Mouse (Mus musculus): ENCODE measurements at regions not wholly inside any gene's neighbourhood (a gene's known extent, or its start where the extent isn't known, plus 50 kb on each side); places are given as distances from the start of the nearest gene placed in this dataset.

DNA sequence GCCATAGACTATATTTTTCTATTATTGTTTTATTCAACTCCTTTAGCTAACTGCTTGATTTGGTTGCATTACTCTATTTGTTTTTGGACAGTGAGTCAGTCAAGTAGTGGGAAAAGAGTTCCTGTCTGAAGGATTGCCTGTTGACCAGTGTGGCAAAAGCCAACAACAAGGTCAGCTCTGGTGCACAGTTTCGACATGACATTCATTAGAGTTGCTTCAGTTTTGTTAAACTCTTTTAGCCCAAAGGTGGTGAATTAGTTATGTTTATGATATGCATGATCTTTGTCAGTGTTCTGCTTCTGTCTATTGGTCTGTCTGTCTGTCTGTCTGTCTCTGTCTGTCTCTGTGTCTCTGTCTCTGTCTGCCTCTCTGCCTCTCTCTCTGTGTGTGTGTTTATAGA is 79.1 kb upstream of the Gnai1 start:
- H3K36me3 ChIP-seq (ENCODE audit: insufficient read depth, low read length) = no peaks in the 10 kb centered on the region
- no peaks in the 10 kb centered on the region for H3K9me3 ChIP-seq (ENCODE audit: low read length)
- no peaks in the 10 kb centered on the region for H3K27me3 ChIP-seq (ENCODE audit: insufficient read depth, low read length)
- H3K4me1 ChIP-seq (replicated peaks; ENCODE audit: low read depth, low read length) = no peaks in the 10 kb centered on the region
- no peak overlapping the region for H3K4me3 ChIP-seq (replicated peaks; ENCODE audit: low read length)
- no peak for TF ChIP-seq CTCF (conservative IDR thresholded peaks at IDR 0.05; ENCODE audit: low read length)
- TF ChIP-seq NANOG (IDR thresholded peaks at IDR 0.05; ENCODE audit: borderline replicate concordance, low read length) = no peak
- TF ChIP-seq POU5F1 (IDR thresholded peaks at IDR 0.05; ENCODE audit: borderline replicate concordance, low read length) = no peak

DNA sequence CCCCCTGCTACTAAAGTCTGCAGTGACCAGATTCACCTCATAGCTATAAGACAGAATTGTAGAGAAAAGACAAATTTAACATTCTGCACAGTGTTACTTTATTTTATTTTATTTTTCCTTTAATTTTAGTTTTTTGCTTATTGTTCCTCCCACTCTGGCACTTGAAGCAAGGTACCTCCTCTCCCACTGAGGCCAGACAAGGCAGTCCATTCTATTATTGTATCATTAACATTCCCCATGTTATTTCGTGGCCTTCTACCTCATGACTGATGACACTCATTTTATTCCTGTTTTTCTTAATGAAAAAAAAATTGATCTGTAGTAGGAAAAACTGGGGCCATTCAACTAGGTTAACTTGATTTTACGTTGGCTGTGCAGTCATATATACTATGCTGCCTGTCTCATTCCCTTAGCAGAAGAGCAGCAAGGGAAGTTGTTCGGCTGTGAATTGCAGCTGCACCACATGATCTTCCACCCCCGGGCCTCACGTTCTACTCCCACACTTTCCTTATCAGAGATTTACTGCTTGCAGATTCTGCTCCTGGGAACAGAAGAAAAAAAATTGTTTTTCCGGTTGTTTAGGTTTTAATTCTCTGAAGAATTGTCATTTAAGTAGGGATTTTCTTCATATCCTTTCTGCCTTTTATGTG is 76.1 kb upstream of the Gnai1 start:
- Histone ChIP-seq H3K9me3 (ENCODE audit: low read length) (no peaks in the 10 kb centered on the region), H3K36me3 (ENCODE audit: insufficient read depth, low read length) (no peaks in the 10 kb centered on the region), H3K4me1 (replicated peaks; ENCODE audit: low read depth, low read length) (no peaks in the 10 kb centered on the region), H3K4me3 (replicated peaks; ENCODE audit: low read length) (no peak overlapping the region), H3K27me3 (ENCODE audit: insufficient read depth, low read length) (no peaks in the 10 kb centered on the region)
- TF ChIP-seq CTCF (conservative IDR thresholded peaks at IDR 0.05; ENCODE audit: low read length) (no peak), NANOG (IDR thresholded peaks at IDR 0.05; ENCODE audit: borderline replicate concordance, low read length) (no peak)

DNA sequence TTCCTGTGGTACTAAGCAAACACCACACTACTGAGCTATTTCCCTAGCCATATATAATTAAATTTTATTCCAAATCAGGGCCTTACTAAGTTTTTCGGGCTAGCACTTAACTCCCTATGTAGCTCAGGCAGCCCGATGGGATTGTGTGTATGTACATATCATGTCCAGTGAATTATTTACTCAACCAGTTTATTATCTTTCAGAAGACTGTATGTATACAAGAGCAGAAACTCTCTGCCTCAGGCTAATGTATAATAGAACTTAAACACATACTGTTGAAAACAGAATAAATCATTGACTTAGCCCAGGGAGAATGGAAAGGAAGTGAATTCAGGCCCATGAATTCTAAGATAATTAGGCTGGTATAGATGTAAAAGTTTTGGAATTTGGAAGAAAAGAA is 74.1 kb upstream of the Gnai1 start:
- no peaks in the 10 kb centered on the region for H3K27me3 ChIP-seq (ENCODE audit: insufficient read depth, low read length)
- no peak overlapping the region for H3K4me3 ChIP-seq (replicated peaks; ENCODE audit: low read length)
- no peaks in the 10 kb centered on the region for H3K9me3 ChIP-seq (ENCODE audit: low read length)
- no peak for TF ChIP-seq POU5F1 (IDR thresholded peaks at IDR 0.05; ENCODE audit: borderline replicate concordance, low read length)
- TF ChIP-seq NANOG (IDR thresholded peaks at IDR 0.05; ENCODE audit: borderline replicate concordance, low read length) = no peak
- no peak for TF ChIP-seq CTCF (conservative IDR thresholded peaks at IDR 0.05; ENCODE audit: low read length)
- H3K4me1 ChIP-seq (replicated peaks; ENCODE audit: low read depth, low read length) = no peaks in the 10 kb centered on the region
- H3K36me3 ChIP-seq (ENCODE audit: insufficient read depth, low read length) = no peaks in the 10 kb centered on the region

DNA sequence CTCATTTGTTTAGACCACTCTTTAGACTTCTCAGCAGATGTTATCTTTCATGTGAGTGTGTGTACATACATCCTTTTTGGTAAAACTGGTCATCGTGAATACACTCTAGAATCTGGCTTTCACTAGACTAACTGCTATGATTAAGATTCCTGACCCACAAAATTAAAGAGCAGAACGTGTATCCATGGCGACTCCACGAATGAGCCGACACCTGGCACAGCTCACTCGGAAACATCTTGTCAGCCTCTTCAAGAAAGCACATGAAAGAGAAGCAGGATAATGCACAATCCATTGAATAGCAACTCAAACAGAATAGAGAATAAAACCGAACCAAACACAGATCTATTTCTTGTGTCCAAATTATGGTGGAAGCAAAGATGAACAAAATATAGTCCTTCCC is 73.1 kb upstream of the Gnai1 start:
- no peaks in the 10 kb centered on the region for H3K27me3 ChIP-seq (ENCODE audit: insufficient read depth, low read length)
- no peak overlapping the region for H3K4me3 ChIP-seq (replicated peaks; ENCODE audit: low read length)
- H3K9me3 ChIP-seq (ENCODE audit: low read length) = no peaks in the 10 kb centered on the region
- TF ChIP-seq POU5F1 (IDR thresholded peaks at IDR 0.05; ENCODE audit: borderline replicate concordance, low read length) = no peak
- TF ChIP-seq CTCF (conservative IDR thresholded peaks at IDR 0.05; ENCODE audit: low read length) = no peak
- TF ChIP-seq NANOG (IDR thresholded peaks at IDR 0.05; ENCODE audit: borderline replicate concordance, low read length) = no peak
- H3K4me1 ChIP-seq (replicated peaks; ENCODE audit: low read depth, low read length) = no peaks in the 10 kb centered on the region
- no peaks in the 10 kb centered on the region for H3K36me3 ChIP-seq (ENCODE audit: insufficient read depth, low read length)

DNA sequence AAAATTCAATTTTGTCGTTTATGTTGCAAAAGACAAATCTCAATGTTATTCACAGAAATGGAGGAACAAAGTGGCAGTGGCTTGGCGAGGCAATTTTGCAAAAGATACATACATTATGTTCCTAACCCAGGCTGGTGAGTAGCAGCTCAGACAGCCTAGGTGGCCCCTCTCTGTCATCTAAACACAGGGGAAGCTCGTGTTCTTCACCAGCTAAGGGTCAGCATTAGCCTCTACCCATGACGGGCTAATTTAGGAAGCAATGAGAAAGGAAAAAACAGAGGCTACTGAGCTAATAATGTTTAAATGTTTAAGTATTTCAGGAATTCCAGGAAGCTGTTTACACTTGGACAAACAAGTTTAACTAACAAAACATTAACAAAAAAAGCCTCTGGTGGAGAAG is 64.9 kb upstream of the Gnai1 start:
- TF ChIP-seq POU5F1 (IDR thresholded peaks at IDR 0.05; ENCODE audit: borderline replicate concordance, low read length) = no peak
- TF ChIP-seq CTCF (conservative IDR thresholded peaks at IDR 0.05; ENCODE audit: low read length) = no peak
- TF ChIP-seq NANOG (IDR thresholded peaks at IDR 0.05; ENCODE audit: borderline replicate concordance, low read length) = no peak
- Histone ChIP-seq H3K27me3 (ENCODE audit: insufficient read depth, low read length) (no peaks in the 10 kb centered on the region), H3K36me3 (ENCODE audit: insufficient read depth, low read length) (no peaks in the 10 kb centered on the region), H3K4me3 (replicated peaks; ENCODE audit: low read length) (no peak overlapping the region), H3K9me3 (ENCODE audit: low read length) (no peaks in the 10 kb centered on the region), H3K4me1 (replicated peaks; ENCODE audit: low read depth, low read length) (no peaks in the 10 kb centered on the region)

DNA sequence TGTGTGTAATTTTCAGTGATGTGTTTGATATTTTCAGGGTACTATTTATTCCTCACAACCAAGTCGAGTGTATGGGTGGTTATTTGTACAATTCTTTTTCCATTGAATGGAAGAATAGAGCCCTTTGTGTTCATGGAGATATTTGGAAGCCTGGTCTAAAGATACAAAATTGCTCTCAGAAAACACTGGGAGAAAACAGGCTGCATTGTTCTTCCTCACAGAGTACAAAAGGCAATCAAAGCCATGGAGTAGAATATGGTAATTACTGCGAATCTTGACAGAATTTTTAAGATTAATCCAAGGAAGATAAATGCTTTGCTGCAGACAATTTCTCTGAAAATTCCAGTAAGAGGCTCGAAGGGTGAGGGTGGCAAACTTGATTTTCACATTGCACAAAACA is 54.7 kb upstream of the Gnai1 start:
- Histone ChIP-seq H3K4me1 (replicated peaks; ENCODE audit: low read depth, low read length) (peaks cover 9% of the 10 kb centered on the region; the same call in 1 of the 2 replicates), H3K36me3 (ENCODE audit: insufficient read depth, low read length) (no peaks in the 10 kb centered on the region), H3K4me3 (replicated peaks; ENCODE audit: low read length) (no peak overlapping the region), H3K27me3 (ENCODE audit: insufficient read depth, low read length) (no peaks in the 10 kb centered on the region), H3K9me3 (ENCODE audit: low read length) (no peaks in the 10 kb centered on the region)
- TF ChIP-seq NANOG (IDR thresholded peaks at IDR 0.05; ENCODE audit: borderline replicate concordance, low read length) = no peak
- no peak for TF ChIP-seq POU5F1 (IDR thresholded peaks at IDR 0.05; ENCODE audit: borderline replicate concordance, low read length)
- no peak for TF ChIP-seq CTCF (conservative IDR thresholded peaks at IDR 0.05; ENCODE audit: low read length)
